35 mouse cellular contexts compared by ENCODE assay signal in the genomic region with DNA sequence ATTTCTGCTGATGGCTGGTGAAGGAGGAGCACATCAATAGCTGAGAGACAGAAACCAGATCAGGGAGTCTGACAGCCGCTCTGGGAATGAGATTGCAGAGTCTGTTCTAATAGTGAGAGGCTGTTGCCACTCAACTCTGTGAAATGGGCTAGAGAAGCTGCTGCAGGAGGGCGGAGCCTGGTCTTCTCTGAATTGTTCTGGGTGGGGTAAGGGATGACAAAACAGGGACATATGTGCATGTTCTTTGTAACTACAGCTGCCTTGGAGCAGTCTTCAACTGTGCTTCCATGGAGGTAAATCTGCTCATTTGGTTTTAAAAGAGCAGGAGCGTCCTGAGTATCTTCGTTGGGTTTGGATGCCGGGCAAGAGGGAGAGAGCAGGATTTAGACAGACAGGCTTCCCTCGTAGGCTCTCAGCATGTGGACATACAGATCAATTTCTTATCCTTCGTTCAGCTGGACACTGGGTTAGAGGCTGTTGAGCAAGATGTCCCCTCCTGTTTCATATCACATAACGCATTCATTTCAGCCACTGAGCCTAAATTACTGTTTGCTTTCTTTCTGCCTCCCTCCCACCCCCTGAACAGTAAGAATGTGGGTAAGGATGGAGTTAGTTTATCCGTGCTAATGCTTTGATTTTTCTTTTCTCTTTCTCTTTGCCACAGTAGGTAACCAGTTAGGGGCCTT. TPM values are rescaled to one million over a fixed set of nuclear protein-coding genes. Genes with fewer than 3 reads are reported as not detected.
DNase-seq lines count a peak whose midpoint lies in the region; ATAC-seq and TF ChIP-seq lines count a peak whose summit lies in the region.
"Had no signal": no experiment of that assay in that cellular context is flagged by ENCODE, and none has a peak within 500 bp of the region (broad histone marks: within the 10 kb centered on the region; RNA-seq: fewer than 3 reads in every experiment).

No protein-coding gene starts in this region.

- no peak overlapping the region for H3K27ac ChIP-seq in heart, embryonic 12.5 days (ENCODE audit: poor library complexity, severe bottlenecking)
- no peak overlapping the region for H3K27ac ChIP-seq in heart, embryonic 10.5 days
- H3K27ac ChIP-seq in lung, embryonic 14.5 days (ENCODE audit: low read depth), result no peak overlapping the region
- H3K27ac ChIP-seq in neural tube, embryonic 13.5 days (replicated peaks), result peak overlapping the region; percentile 38
- H3K27ac ChIP-seq: hindbrain, embryonic 14.5 days; limb, embryonic 13.5 days; neural tube, embryonic 12.5 days; stomach, postnatal 0 days had no signal

- H3K36me3 ChIP-seq in heart, embryonic 12.5 days, result peaks cover 48% of the 10 kb centered on the region
- peaks cover 43% of the 10 kb centered on the region for H3K36me3 ChIP-seq in heart, embryonic 10.5 days
- H3K36me3 ChIP-seq in lung, embryonic 14.5 days (ENCODE audit: insufficient read depth), result peaks cover 64% of the 10 kb centered on the region
- peaks cover 55% of the 10 kb centered on the region for H3K36me3 ChIP-seq in neural tube, embryonic 13.5 days

- no peak for DNase-seq in heart, embryonic 10.5 days (ENCODE audit: low spot score)
- peak; percentile 28 for DNase-seq in lung, embryonic 14.5 days
- DNase-seq in lung, adult 2 months, result no peak
- no peak for DNase-seq in neural tube, embryonic 10.5 days (ENCODE audit: extremely low spot score, low spot score)
- no peak for DNase-seq in left cerebral cortex, adult 8-10 months (ENCODE audit: low spot score in 2 of 2)
- DNase-seq: adrenal gland, adult 2 months; adrenal gland, postnatal 36 days; cerebellum, adult 2 months; cerebellum, postnatal 14 days; gastrocnemius, postnatal 10 days; heart, postnatal 4 days; kidney, adult 11 months; kidney, postnatal 14 days; right cerebral cortex, postnatal 4 days; thymus, postnatal 4 days had no signal

- peaks cover 48% of the 10 kb centered on the region for H3K4me1 ChIP-seq in heart, embryonic 12.5 days (replicated peaks)
- peaks cover 30% of the 10 kb centered on the region for H3K4me1 ChIP-seq in heart, embryonic 10.5 days
- H3K4me1 ChIP-seq in lung, embryonic 14.5 days (ENCODE audit: insufficient read depth), result no peaks in the 10 kb centered on the region
- H3K4me1 ChIP-seq in lung, adult 2 months (ENCODE audit: control insufficient read depth, insufficient read depth, low read length), result peaks cover 7% of the 10 kb centered on the region
- peaks cover 5% of the 10 kb centered on the region; the same call in 1 of the 2 replicates for H3K4me1 ChIP-seq in neural tube, embryonic 13.5 days (replicated peaks)
- H3K4me1 ChIP-seq: limb, embryonic 13.5 days; neural tube, embryonic 12.5 days had no signal

- H3K4me3 ChIP-seq in heart, embryonic 12.5 days, result no peak overlapping the region
- H3K4me3 ChIP-seq in heart, embryonic 10.5 days, result no peak overlapping the region
- no peak overlapping the region for H3K4me3 ChIP-seq in lung, embryonic 14.5 days (ENCODE audit: low read depth, low read length)
- H3K4me3 ChIP-seq in lung, adult 2 months (replicated peaks; ENCODE audit: extremely low read depth, low read depth, low read length), result no peak overlapping the region
- H3K4me3 ChIP-seq in neural tube, embryonic 13.5 days, result no peak overlapping the region
- H3K4me3 ChIP-seq: erythroblast, embryonic 14.5 days; limb, embryonic 13.5 days; neural tube, embryonic 12.5 days had no signal

- 0 out of 2 replicates have a peak overlapping the region, but pooled peaks have one; percentile 26 for H3K9ac ChIP-seq in heart, embryonic 12.5 days
- H3K9ac ChIP-seq in lung, embryonic 14.5 days, result no peak overlapping the region
- no peak overlapping the region for H3K9ac ChIP-seq in neural tube, embryonic 13.5 days
- H3K9ac ChIP-seq: hindbrain, embryonic 14.5 days; limb, embryonic 13.5 days; neural tube, embryonic 12.5 days had no signal

- H3K9me3 ChIP-seq in heart, embryonic 12.5 days (replicated peaks), result no peaks in the 10 kb centered on the region
- no peaks in the 10 kb centered on the region for H3K9me3 ChIP-seq in heart, embryonic 10.5 days
- no peaks in the 10 kb centered on the region for H3K9me3 ChIP-seq in lung, embryonic 14.5 days (ENCODE audit: low read depth, low read length)
- H3K9me3 ChIP-seq in neural tube, embryonic 13.5 days, result no peaks in the 10 kb centered on the region
- H3K9me3 ChIP-seq: limb, embryonic 13.5 days; neural tube, embryonic 12.5 days had no signal

- 73% methylated on average over 9 of the region's 9 CpGs for WGBS in heart, embryonic 12.5 days
- WGBS in heart, embryonic 10.5 days, result 72% methylated on average over 9 of the region's 9 CpGs
- 66% methylated on average over 9 of the region's 9 CpGs for WGBS in lung, embryonic 14.5 days
- WGBS in lung, adult 2 months, result 77% methylated on average over 9 of the region's 9 CpGs
- 85% methylated on average over 9 of the region's 9 CpGs for WGBS in neural tube, embryonic 13.5 days

- no peak for TF ChIP-seq CTCF in lung, embryonic 14.5 days (IDR thresholded peaks at IDR 0.05; ENCODE audit: low read depth)
- TF ChIP-seq CTCF in lung, adult 2 months (IDR thresholded peaks at IDR 0.05; ENCODE audit: insufficient read depth, low read length), result no peak

- no peak overlapping the region for H3K4me2 ChIP-seq in heart, embryonic 12.5 days
- no peak overlapping the region for H3K4me2 ChIP-seq in lung, embryonic 14.5 days
- no peak overlapping the region for H3K4me2 ChIP-seq in neural tube, embryonic 13.5 days
- H3K4me2 ChIP-seq: heart, embryonic 11.5 days; hindbrain, embryonic 14.5 days; limb, embryonic 13.5 days; liver, embryonic 11.5 days; neural tube, embryonic 12.5 days had no signal

- no peak for TF ChIP-seq POLR2A in lung, adult 2 months (IDR thresholded peaks at IDR 0.05; ENCODE audit: borderline replicate concordance, extremely low read depth, low read depth, low read length)

- ATAC-seq in heart, embryonic 12.5 days (ENCODE audit: insufficient number of reproducible peaks, low FRiP score), result no peak
- ATAC-seq in lung, embryonic 14.5 days (ENCODE audit: insufficient read depth), result no peak
- ATAC-seq in neural tube, embryonic 13.5 days (ENCODE audit: low read depth), result no peak
- ATAC-seq: activated CD4-positive, CD25-positive, alpha-beta regulatory T cell, adult 4 months; forebrain, embryonic 16.5 days; inflammation-experienced regulatory T-cells, adult 6 months; midbrain, embryonic 16.5 days had no signal

- no peaks in the 10 kb centered on the region for H3K27me3 ChIP-seq in heart, embryonic 12.5 days (replicated peaks)
- H3K27me3 ChIP-seq in heart, embryonic 10.5 days (ENCODE audit: insufficient read depth, poor library complexity, severe bottlenecking), result no peaks in the 10 kb centered on the region
- no peaks in the 10 kb centered on the region for H3K27me3 ChIP-seq in lung, embryonic 14.5 days (ENCODE audit: insufficient read depth, low read length)
- no peaks in the 10 kb centered on the region for H3K27me3 ChIP-seq in neural tube, embryonic 13.5 days
- H3K27me3 ChIP-seq: limb, embryonic 13.5 days; neural tube, embryonic 12.5 days had no signal

RNA-seq across cellular contexts. Expression of a gene that starts 19.5 kb away (rescaled TPM):
- 59.6 and 66.6 TPM in 2 replicates for polyA plus RNA-seq in heart, embryonic 12.5 days (2016; fragmentation: Nextera tagmentation; extraction: Ambion mirVana)
- 58.3 and 72.2 TPM in 2 replicates for polyA plus RNA-seq in heart, embryonic 10.5 days (2016; fragmentation: Nextera tagmentation; extraction: Ambion mirVana)
- polyA plus RNA-seq in lung, embryonic 14.5 days (2014; fragmentation: Nextera tagmentation; extraction: Ambion mirVana), result 86.2 and 89.5 TPM in 2 replicates
- 46.4 and 48.9 TPM in 2 replicates for polyA plus RNA-seq in lung, adult 2 months (2012; rRNA removed)
- polyA plus RNA-seq in neural tube, embryonic 13.5 days (2015; fragmentation: Nextera tagmentation; extraction: Ambion mirVana), result 64.2 and 70.8 TPM in 2 replicates
- 10 to 100 TPM; 35.9 to 48.0 (median 42.4) TPM for total RNA-seq in left cerebral cortex, adult 8-10 months (2022)

RNA-seq across cellular contexts. Expression of a gene that starts 47.9 kb away (rescaled TPM):
- 0.08 TPM in 1 of 2 replicates, not detected in the other for polyA plus RNA-seq in heart, embryonic 12.5 days (2016; fragmentation: Nextera tagmentation; extraction: Ambion mirVana)
- polyA plus RNA-seq in heart, embryonic 10.5 days (2016; fragmentation: Nextera tagmentation; extraction: Ambion mirVana), result not detected in 2 replicates
- not detected in 2 replicates for polyA plus RNA-seq in lung, embryonic 14.5 days (2014; fragmentation: Nextera tagmentation; extraction: Ambion mirVana)
- polyA plus RNA-seq in lung, adult 2 months (2012; rRNA removed), result not detected in 2 replicates
- polyA plus RNA-seq in neural tube, embryonic 13.5 days (2015; fragmentation: Nextera tagmentation; extraction: Ambion mirVana), result 36.4 and 45.9 TPM in 2 replicates
- total RNA-seq in left cerebral cortex, adult 8-10 months (2022), result 1 to 10 TPM in 2 of 4 experiments, under 1 TPM in 2; 0.18 to 1.6 (median 0.97) TPM
- total RNA-seq: adrenal gland, adult 2 months; adrenal gland, postnatal 36 days; gastrocnemius, postnatal 10 days; granulocyte monocyte progenitor cell, adult 5-6 weeks; heart, postnatal 4 days; MEL had no signal
- polyA plus RNA-seq: activated CD4-positive, CD25-positive, alpha-beta regulatory T cell, adult 4 months; adrenal gland, adult 2 months; cerebellum, adult 2 months; erythroblast, embryonic 14.5 days; heart, postnatal 0 days; inflammation-experienced regulatory T-cells, adult 6 months; kidney, embryonic 14.5 days; limb, embryonic 13.5 days; liver, embryonic 16.5 days; spleen, adult 2 months; stomach, postnatal 0 days; thymus, postnatal 0 days had no signal

Comparison
In these comparisons a context has a peak if more than half of its experiments do, and no peak if none do; other contexts are left out.
1. RNA of a gene that starts 47.9 kb away (polyA plus RNA-seq): 36.4 to 45.9 TPM in neural tube, embryonic 13.5 days; not detected in lung, embryonic 14.5 days, 0.08 TPM in heart, embryonic 12.5 days, not detected in heart, embryonic 10.5 days and not detected in lung, adult 2 months; every median in the first group is over 10 times any median in the second.